Mouse (Mus musculus): ENCODE results near the gene 5730596B20Rik. TPM values are rescaled to one million over a fixed set of nuclear protein-coding genes. Genes with fewer than 3 reads are reported as not detected.

The 5730596B20Rik gene
- polyA plus RNA-seq, 2 experiments, result 0.29 to 0.44 TPM

GRCm38 (mm10) chr6:52191860-52192550, 14.7 kb downstream of the 5730596B20Rik start:
- TF ChIP-seq POLR2A (IDR thresholded peaks at IDR 0.05; ENCODE audit: borderline replicate concordance, extremely low read depth, insufficient read depth, insufficient read length), result no peak
- Histone ChIP-seq H3K36me3 (ENCODE audit: control insufficient read depth, insufficient read depth, low read length) (peaks cover under 1% of the 10 kb centered on the region; the same call in 1 of the 2 replicates), H3K9ac (ENCODE audit: low read depth, low read length, severe bottlenecking) (peak overlapping the region; percentile 36; the same call in 1 of the 2 replicates), H3K27ac (replicated peaks; ENCODE audit: low read depth, low read length) (no peak overlapping the region), H3K4me2 (replicated peaks; ENCODE audit: low read depth, low read length, severe bottlenecking) (peak overlapping the region; percentile 99), H3K9me3 (ENCODE audit: control insufficient read depth, low read length) (no peaks in the 10 kb centered on the region), H3K27me3 (ENCODE audit: control insufficient read depth, insufficient read depth, low read length) (peaks cover 54% of the 10 kb centered on the region), H3K4me1 (ENCODE audit: control insufficient read depth, insufficient read depth, low read length) (peaks cover 27% of the 10 kb centered on the region), H3K4me3 (replicated peaks; ENCODE audit: low read length) (peak overlapping the region; percentile 57)
- DNase-seq (ENCODE audit: low spot score) (peak; percentile 86), ATAC-seq (ENCODE audit: low FRiP score, low read depth) (peak; percentile 84)
- WGBS, result 1% methylated on average over 33 of the region's 55 CpGs

GRCm38 (mm10) chr6:52194690-52195089, 17.4 kb downstream of the 5730596B20Rik start:
- peaks cover 3% of the 10 kb centered on the region; the same call in 1 of the 2 replicates for H3K36me3 ChIP-seq (ENCODE audit: control insufficient read depth, insufficient read depth, low read length)
- ATAC-seq (ENCODE audit: low FRiP score, low read depth), result no peak
- no peak for DNase-seq (ENCODE audit: low spot score)
- no peak overlapping the region for H3K9ac ChIP-seq (ENCODE audit: low read depth, low read length, severe bottlenecking)
- H3K27me3 ChIP-seq (ENCODE audit: control insufficient read depth, insufficient read depth, low read length), result peaks cover 57% of the 10 kb centered on the region
- H3K9me3 ChIP-seq (ENCODE audit: control insufficient read depth, low read length), result no peaks in the 10 kb centered on the region
- no peak for TF ChIP-seq POLR2A (IDR thresholded peaks at IDR 0.05; ENCODE audit: borderline replicate concordance, extremely low read depth, insufficient read depth, insufficient read length)
- H3K4me2 ChIP-seq (replicated peaks; ENCODE audit: low read depth, low read length, severe bottlenecking), result no peak overlapping the region
- peaks cover 19% of the 10 kb centered on the region for H3K4me1 ChIP-seq (ENCODE audit: control insufficient read depth, insufficient read depth, low read length)
- 54% methylated on average over 10 of the region's 10 CpGs for WGBS
- no peak overlapping the region for H3K4me3 ChIP-seq (replicated peaks; ENCODE audit: low read length)
- no peak overlapping the region for H3K27ac ChIP-seq (replicated peaks; ENCODE audit: low read depth, low read length)

- Histone ChIP-seq H3K36me3 (ENCODE audit: control insufficient read depth, insufficient read depth, low read length) (peaks cover 5% of the 10 kb centered on the region), H3K4me1 (ENCODE audit: control insufficient read depth, insufficient read depth, low read length) (peaks cover 11% of the 10 kb centered on the region), H3K27ac (replicated peaks; ENCODE audit: low read depth, low read length) (no peak overlapping the region), H3K27me3 (ENCODE audit: control insufficient read depth, insufficient read depth, low read length) (peaks cover 56% of the 10 kb centered on the region), H3K4me2 (replicated peaks; ENCODE audit: low read depth, low read length, severe bottlenecking) (no peak overlapping the region), H3K9me3 (ENCODE audit: control insufficient read depth, low read length) (no peaks in the 10 kb centered on the region), H3K9ac (ENCODE audit: low read depth, low read length, severe bottlenecking) (no peak overlapping the region), H3K4me3 (replicated peaks; ENCODE audit: low read length) (no peak overlapping the region)
- no peak for TF ChIP-seq POLR2A (IDR thresholded peaks at IDR 0.05; ENCODE audit: borderline replicate concordance, extremely low read depth, insufficient read depth, insufficient read length)
- ATAC-seq (ENCODE audit: low FRiP score, low read depth), result no peak
- WGBS, result 58% methylated on average over 9 of the region's 9 CpGs
- DNase-seq (ENCODE audit: low spot score), result no peak
Observed at GRCm38 (mm10) chr6:52196811-52197210, 19.5 kb downstream of the 5730596B20Rik start.

GRCm38 (mm10) chr6:52197271-52197670, 20.0 kb downstream of the 5730596B20Rik start:
- peaks cover 9% of the 10 kb centered on the region for H3K4me1 ChIP-seq (ENCODE audit: control insufficient read depth, insufficient read depth, low read length)
- no peaks in the 10 kb centered on the region for H3K9me3 ChIP-seq (ENCODE audit: control insufficient read depth, low read length)
- H3K36me3 ChIP-seq (ENCODE audit: control insufficient read depth, insufficient read depth, low read length), result peaks cover 7% of the 10 kb centered on the region
- no peak for TF ChIP-seq POLR2A (IDR thresholded peaks at IDR 0.05; ENCODE audit: borderline replicate concordance, extremely low read depth, insufficient read depth, insufficient read length)
- no peak overlapping the region for H3K27ac ChIP-seq (replicated peaks; ENCODE audit: low read depth, low read length)
- DNase-seq (ENCODE audit: low spot score) (peak; percentile 72), ATAC-seq (ENCODE audit: low FRiP score, low read depth) (0 out of 2 replicates have a peak, but pooled peaks have one; percentile 38)
- WGBS, result 28% methylated on average over 10 of the region's 10 CpGs
- no peak overlapping the region for H3K4me3 ChIP-seq (replicated peaks; ENCODE audit: low read length)
- no peak overlapping the region for H3K9ac ChIP-seq (ENCODE audit: low read depth, low read length, severe bottlenecking)
- H3K27me3 ChIP-seq (ENCODE audit: control insufficient read depth, insufficient read depth, low read length), result peaks cover 57% of the 10 kb centered on the region
- no peak overlapping the region for H3K4me2 ChIP-seq (replicated peaks; ENCODE audit: low read depth, low read length, severe bottlenecking)

- ATAC-seq (ENCODE audit: low FRiP score, low read depth) (no peak), DNase-seq (ENCODE audit: low spot score) (no peak)
- H3K27me3 ChIP-seq (ENCODE audit: control insufficient read depth, insufficient read depth, low read length), result peaks cover 45% of the 10 kb centered on the region
- peaks cover 29% of the 10 kb centered on the region for H3K36me3 ChIP-seq (ENCODE audit: control insufficient read depth, insufficient read depth, low read length)
- H3K4me3 ChIP-seq (replicated peaks; ENCODE audit: low read length), result no peak overlapping the region
- no peak for TF ChIP-seq POLR2A (IDR thresholded peaks at IDR 0.05; ENCODE audit: borderline replicate concordance, extremely low read depth, insufficient read depth, insufficient read length)
- WGBS, result 29% methylated on average over 30 of the region's 30 CpGs
- peak overlapping the region; percentile 10; the same call in 1 of the 2 replicates for H3K4me2 ChIP-seq (replicated peaks; ENCODE audit: low read depth, low read length, severe bottlenecking)
- no peak overlapping the region; the same call in 1 of the 2 replicates for H3K9ac ChIP-seq (ENCODE audit: low read depth, low read length, severe bottlenecking)
- H3K4me1 ChIP-seq (ENCODE audit: control insufficient read depth, insufficient read depth, low read length), result peaks cover 23% of the 10 kb centered on the region
- no peaks in the 10 kb centered on the region for H3K9me3 ChIP-seq (ENCODE audit: control insufficient read depth, low read length)
- H3K27ac ChIP-seq (replicated peaks; ENCODE audit: low read depth, low read length), result no peak overlapping the region
Observed at GRCm38 (mm10) chr6:52200073-52200750, 22.9 kb downstream of the 5730596B20Rik start.

All from limb, embryonic 14.5 days (tissue).